Mouse (Mus musculus): Measurements from ENCODE around the gene Lpxn.

GRCm38 (mm10) chr19:12762212-12763130 is 33.5 kb upstream of the Lpxn start:
- TF ChIP-seq CTCF (conservative IDR thresholded peaks at IDR 0.05; ENCODE audit: insufficient read depth, insufficient read length, low read depth, low read length) (no peak), POLR2A (IDR thresholded peaks at IDR 0.05; ENCODE audit: low read depth, low read length) (no peak)

Data from kidney, adult 2 months (tissue).